Mouse (Mus musculus): ENCODE results near the gene Kif6. TPM values are rescaled to one million over a fixed set of nuclear protein-coding genes. Genes with fewer than 3 reads are reported as not detected.
A peak's percentile ranks its signal among the peaks of the same experiment; 100 is the strongest.

The Kif6 gene
- total and polyA plus RNA-seq, 3 experiments = 2.1 to 2.6 (median 2.3) TPM

- Histone ChIP-seq H3K36me3 (ENCODE audit: control insufficient read depth, insufficient read depth, low read length) (no peaks in the 10 kb centered on the region), H3K27ac (no peak overlapping the region), H3K4me1 (ENCODE audit: control insufficient read depth, insufficient read depth, low read length) (no peaks in the 10 kb centered on the region), H3K27me3 (ENCODE audit: control insufficient read depth, insufficient read depth, low read length) (no peaks in the 10 kb centered on the region), H3K4me3 (no peak overlapping the region), H3K9ac (ENCODE audit: low read depth, low read length) (no peak overlapping the region), H3K79me2 (replicated peaks; ENCODE audit: control insufficient read depth, insufficient read depth, low read length) (no peaks in the 10 kb centered on the region)
- no peak for TF ChIP-seq POLR2A (IDR thresholded peaks at IDR 0.05; ENCODE audit: insufficient read depth, low read depth, low read length)
- TF ChIP-seq EP300 (IDR thresholded peaks at IDR 0.05; ENCODE audit: insufficient read depth, low read depth, low read length) = no peak
- TF ChIP-seq CTCF (IDR thresholded peaks at IDR 0.05) = no peak
- intact Hi-C loops (cut with DNase I) = loop anchor here (5.0 kb wide), 1 partner anchor 861 kb away; no protein-coding TSS in a partner anchor
- DNase-seq = no peak
- 24% methylated on average over 2 of the region's 2 CpGs for WGBS
Observed at GRCm38 (mm10) chr17:49936214-49936613, 321.3 kb downstream of the Kif6 start.

- Histone ChIP-seq H3K27ac (no peak overlapping the region), H3K27me3 (ENCODE audit: control insufficient read depth, insufficient read depth, low read length) (no peaks in the 10 kb centered on the region), H3K4me3 (no peak overlapping the region), H3K9ac (ENCODE audit: low read depth, low read length) (no peak overlapping the region), H3K79me2 (replicated peaks; ENCODE audit: control insufficient read depth, insufficient read depth, low read length) (no peaks in the 10 kb centered on the region), H3K36me3 (ENCODE audit: control insufficient read depth, insufficient read depth, low read length) (no peaks in the 10 kb centered on the region), H3K4me1 (ENCODE audit: control insufficient read depth, insufficient read depth, low read length) (no peaks in the 10 kb centered on the region)
- DNase-seq = no peak
- no peak for TF ChIP-seq CTCF (IDR thresholded peaks at IDR 0.05)
- no peak for TF ChIP-seq EP300 (IDR thresholded peaks at IDR 0.05; ENCODE audit: insufficient read depth, low read depth, low read length)
- no peak for TF ChIP-seq POLR2A (IDR thresholded peaks at IDR 0.05; ENCODE audit: insufficient read depth, low read depth, low read length)
- WGBS = 61% methylated on average over 7 of the region's 7 CpGs
- intact Hi-C loops (cut with DNase I) = loop anchor here (5.0 kb wide), 1 partner anchor 858 kb away; no protein-coding TSS in a partner anchor
Observed at GRCm38 (mm10) chr17:49939146-49939545, 324.2 kb downstream of the Kif6 start.

GRCm38 (mm10) chr17:49942674-49943073 lies 327.7 kb downstream of the Kif6 start:
- H3K9ac ChIP-seq (ENCODE audit: low read depth, low read length) = no peak overlapping the region
- H3K4me1 ChIP-seq (ENCODE audit: control insufficient read depth, insufficient read depth, low read length) = no peaks in the 10 kb centered on the region
- H3K36me3 ChIP-seq (ENCODE audit: control insufficient read depth, insufficient read depth, low read length) = no peaks in the 10 kb centered on the region
- no peak overlapping the region for H3K27ac ChIP-seq
- TF ChIP-seq EP300 (IDR thresholded peaks at IDR 0.05; ENCODE audit: insufficient read depth, low read depth, low read length) (no peak), POLR2A (IDR thresholded peaks at IDR 0.05; ENCODE audit: insufficient read depth, low read depth, low read length) (no peak), CTCF (IDR thresholded peaks at IDR 0.05) (peak; percentile 51)
- intact Hi-C loops (cut with DNase I) = no loop called here
- WGBS = 74% methylated on average over 6 of the region's 6 CpGs
- H3K79me2 ChIP-seq (replicated peaks; ENCODE audit: control insufficient read depth, insufficient read depth, low read length) = no peaks in the 10 kb centered on the region
- DNase-seq = no peak
- H3K27me3 ChIP-seq (ENCODE audit: control insufficient read depth, insufficient read depth, low read length) = no peaks in the 10 kb centered on the region
- no peak overlapping the region for H3K4me3 ChIP-seq

- Histone ChIP-seq H3K27ac (peak overlapping the region; percentile 81), H3K36me3 (ENCODE audit: control insufficient read depth, insufficient read depth, low read length) (no peaks in the 10 kb centered on the region), H3K9ac (ENCODE audit: low read depth, low read length) (no peak overlapping the region; the same call in 1 of the 2 replicates), H3K4me1 (ENCODE audit: control insufficient read depth, insufficient read depth, low read length) (peaks cover 3% of the 10 kb centered on the region), H3K27me3 (ENCODE audit: control insufficient read depth, insufficient read depth, low read length) (peaks cover 2% of the 10 kb centered on the region; the same call in 1 of the 2 replicates), H3K79me2 (replicated peaks; ENCODE audit: control insufficient read depth, insufficient read depth, low read length) (no peaks in the 10 kb centered on the region), H3K4me3 (peak overlapping the region; percentile 40)
- TF ChIP-seq EP300 (IDR thresholded peaks at IDR 0.05; ENCODE audit: insufficient read depth, low read depth, low read length) (peak; percentile 47; the same call in 1 of the 2 replicates), POLR2A (IDR thresholded peaks at IDR 0.05; ENCODE audit: insufficient read depth, low read depth, low read length) (no peak), CTCF (IDR thresholded peaks at IDR 0.05) (peak; percentile 84)
- DNase-seq = peak; percentile 60 to 78
- intact Hi-C loops (cut with DNase I) = loop anchor here (1.0 to 5.0 kb wide), 3 partner anchors 15 to 341 kb away; partner anchors contain the start of gene Dazl
- WGBS = 4% methylated on average over 7 of the region's 7 CpGs
Observed at GRCm38 (mm10) chr17:49951491-49951855, 336.5 kb downstream of the Kif6 start.

- WGBS = 21% methylated on average over 22 of the region's 22 CpGs
- TF ChIP-seq EP300 (IDR thresholded peaks at IDR 0.05; ENCODE audit: insufficient read depth, low read depth, low read length) (peak; percentile 75; the same call in 1 of the 2 replicates), CTCF (IDR thresholded peaks at IDR 0.05) (no peak), POLR2A (IDR thresholded peaks at IDR 0.05; ENCODE audit: insufficient read depth, low read depth, low read length) (no peak)
Observed at GRCm38 (mm10) chr17:49951856-49952607, 337.1 kb downstream of the Kif6 start.

GRCm38 (mm10) chr17:49959021-49959420 lies 344.1 kb downstream of the Kif6 start:
- Histone ChIP-seq H3K9ac (ENCODE audit: low read depth, low read length) (no peak overlapping the region), H3K79me2 (replicated peaks; ENCODE audit: control insufficient read depth, insufficient read depth, low read length) (no peaks in the 10 kb centered on the region), H3K4me3 (no peak overlapping the region), H3K4me1 (ENCODE audit: control insufficient read depth, insufficient read depth, low read length) (no peaks in the 10 kb centered on the region), H3K27ac (no peak overlapping the region), H3K36me3 (ENCODE audit: control insufficient read depth, insufficient read depth, low read length) (no peaks in the 10 kb centered on the region), H3K27me3 (ENCODE audit: control insufficient read depth, insufficient read depth, low read length) (no peaks in the 10 kb centered on the region)
- TF ChIP-seq POLR2A (IDR thresholded peaks at IDR 0.05; ENCODE audit: insufficient read depth, low read depth, low read length) (no peak), EP300 (IDR thresholded peaks at IDR 0.05; ENCODE audit: insufficient read depth, low read depth, low read length) (no peak), CTCF (IDR thresholded peaks at IDR 0.05) (no peak)
- intact Hi-C loops (cut with DNase I) = no loop called here
- no peak for DNase-seq

More at GRCm38 (mm10) chr17:49951856-49952607, 337.1 kb downstream of the Kif6 start:
- H3K4me1 ChIP-seq (ENCODE audit: control insufficient read depth, insufficient read depth, low read length) = peaks cover 3% of the 10 kb centered on the region
- no peaks in the 10 kb centered on the region for H3K79me2 ChIP-seq (replicated peaks; ENCODE audit: control insufficient read depth, insufficient read depth, low read length)
- peak overlapping the region; percentile 41 for H3K9ac ChIP-seq (ENCODE audit: low read depth, low read length)
- intact Hi-C loops (cut with DNase I) = loop anchor here (1.0 to 5.0 kb wide), 4 partner anchors 15 to 340 kb away; partner anchors contain the start of genes Dazl and Rftn1
- peak overlapping the region; percentile 81 for H3K27ac ChIP-seq
- H3K36me3 ChIP-seq (ENCODE audit: control insufficient read depth, insufficient read depth, low read length) = no peaks in the 10 kb centered on the region
- peak; percentile 61 to 67 for DNase-seq
- H3K4me3 ChIP-seq = peak overlapping the region; percentile 40
- peaks cover 2% of the 10 kb centered on the region; the same call in 1 of the 2 replicates for H3K27me3 ChIP-seq (ENCODE audit: control insufficient read depth, insufficient read depth, low read length)

Other genes starting within 250 kb of the Kif6 start
- gene Mocs1, start 186.8 kb upstream of the Kif6 start, total RNA-seq (2021) = 10 to 100 TPM; 19.2 to 20.9 TPM
- gene Mocs1, start 186.8 kb upstream of the Kif6 start, polyA plus RNA-seq (2012; rRNA removed) = 11.7 and 13.4 TPM in 2 replicates
- 1 to 10 TPM; 6.4 to 8.8 TPM for gene Daam2, start 50.8 kb upstream of the Kif6 start, total RNA-seq (2021)
- 4.0 and 6.6 TPM in 2 replicates for gene Daam2, start 50.8 kb upstream of the Kif6 start, polyA plus RNA-seq (2012; rRNA removed)

Measured in heart, adult 2 months (tissue).